Mouse (Mus musculus) MEL (cell line): Measurements from ENCODE around the gene Araf. TPM values are rescaled to one million over a fixed set of nuclear protein-coding genes. Genes with fewer than 3 reads are reported as not detected.

ENCODE experiments used
- DNase-seq: peaks from one replicate; pipeline ENCODE4 v3.0.0; 2011; ENCODE audit warnings: low read depth, low spot score
- H3K27ac ChIP-seq: 2 replicates; pipeline ENCODE4 v1.5.1; 2012; ENCODE audit warnings: low read depth, mild to moderate bottlenecking, control low read depth, low read length, moderate library complexity; ENCODE audit not compliant: control insufficient read depth
- H3K27me3 ChIP-seq, 2 experiments: fragments of 150-350 bp in 1 of 2; sonication (generic) in 1 of 2; 2 replicates each; pipeline ENCODE4 v1.6.1; 2012; ENCODE audit warnings: low read length in 2 of 2, mild to moderate bottlenecking in 2 of 2, improper control_type of control experiment in 1 of 2, moderate library complexity in 1 of 2; ENCODE audit not compliant: insufficient read depth in 2 of 2, control insufficient read depth in 1 of 2
- H3K36me3 ChIP-seq, 2 experiments: 2 replicates each; pipeline ENCODE4 v1.6.1; 2012 to 2014; ENCODE audit warnings: low read length in 2 of 2, improper control_type of control experiment in 1 of 2, inconsistent platforms in 1 of 2, mild to moderate bottlenecking in 1 of 2; ENCODE audit not compliant: insufficient read depth in 2 of 2, control insufficient read depth in 1 of 2
- H3K4me1 ChIP-seq, 2 experiments: fragments of 150-350 bp in 1 of 2; sonication (generic) in 1 of 2; 2 replicates each; pipeline ENCODE4 v1.6.1; 2012; ENCODE audit warnings: low read length in 2 of 2, improper control_type of control experiment in 1 of 2, mild to moderate bottlenecking in 1 of 2; ENCODE audit not compliant: insufficient read depth in 2 of 2, control insufficient read depth in 1 of 2
- H3K4me3 ChIP-seq, 2 experiments: fragments of 150-350 bp in 1 of 2; sonication (generic) in 1 of 2; 2 replicates each; pipeline ENCODE4 v1.5.1; 2012; ENCODE audit warnings: low read depth in 2 of 2, low read length in 2 of 2, mild to moderate bottlenecking in 2 of 2, moderate library complexity in 2 of 2, control low read depth in 1 of 2, improper control_type of control experiment in 1 of 2; ENCODE audit not compliant: control insufficient read depth in 1 of 2, insufficient read depth in 1 of 2
- H3K79me2 ChIP-seq: 2 replicates; pipeline ENCODE4 v1.6.1; 2012; ENCODE audit warnings: mild to moderate bottlenecking, low read length, moderate library complexity; ENCODE audit not compliant: control insufficient read depth, poor library complexity, insufficient read depth
- H3K9ac ChIP-seq: 2 replicates; pipeline ENCODE4 v1.6.1; 2012; ENCODE audit warnings: low read depth, mild to moderate bottlenecking, control low read depth, low read length, moderate library complexity; ENCODE audit not compliant: control insufficient read depth, poor library complexity, severe bottlenecking
- H3K9me3 ChIP-seq: fragments of 150-350 bp; sonication (generic); replicated peaks from 2 replicates; pipeline ENCODE4 v1.6.1; 2012; ENCODE audit warnings: mild to moderate bottlenecking, low read length, improper control_type of control experiment, moderate library complexity; ENCODE audit not compliant: insufficient read depth
- CHD1 ChIP-seq: IDR thresholded peaks from 2 replicates; pipeline ENCODE4 v1.6.1; 2012; ENCODE audit warnings: low read depth, mild to moderate bottlenecking, inconsistent platforms, low read length, improper control_type of control experiment
- CHD2 ChIP-seq: IDR thresholded peaks from 2 replicates; pipeline ENCODE4 v1.6.1; 2011; ENCODE audit warnings: low read length, improper control_type of control experiment
- CTCF ChIP-seq, 3 experiments: IDR thresholded peaks in 2 of 3; conservative IDR thresholded peaks in 1 of 3; 2 replicates each; pipeline ENCODE4 v1.5.1; 2011 to 2012; ENCODE audit warnings: low read length in 3 of 3, low read depth in 2 of 3, mild to moderate bottlenecking in 2 of 3, improper control_type of control experiment in 1 of 3, inconsistent platforms in 1 of 3, mixed read lengths in 1 of 3, moderate library complexity in 1 of 3; ENCODE audit not compliant: control insufficient read depth in 1 of 3, insufficient read depth in 1 of 3, poor library complexity in 1 of 3, severe bottlenecking in 1 of 3
- ETS1 ChIP-seq: IDR thresholded peaks from 2 replicates; pipeline ENCODE4 v1.6.1; 2012; ENCODE audit warnings: low read depth, mild to moderate bottlenecking, inconsistent platforms, low read length, improper control_type of control experiment, moderate library complexity
- HCFC1 ChIP-seq: IDR thresholded peaks from 2 replicates; pipeline ENCODE4 v1.6.1; 2012; ENCODE audit warnings: low read depth, mild to moderate bottlenecking, inconsistent platforms, low read length, improper control_type of control experiment, moderate library complexity
- JUND ChIP-seq: IDR thresholded peaks from 2 replicates; pipeline ENCODE4 v1.6.1; 2011; ENCODE audit warnings: low read depth, mild to moderate bottlenecking, improper control_type of control experiment, low read length
- MAFK ChIP-seq: IDR thresholded peaks from 2 replicates; pipeline ENCODE4 v1.6.1; 2011; ENCODE audit warnings: low read depth, mild to moderate bottlenecking, low read length, improper control_type of control experiment, borderline replicate concordance
- MAX ChIP-seq: IDR thresholded peaks from 2 replicates; pipeline ENCODE4 v1.6.1; 2011; ENCODE audit warnings: low read length, improper control_type of control experiment
- MAZ ChIP-seq: IDR thresholded peaks from 2 replicates; pipeline ENCODE4 v1.6.1; 2012; ENCODE audit warnings: low read depth, mild to moderate bottlenecking, inconsistent platforms, low read length, improper control_type of control experiment
- MYB ChIP-seq: IDR thresholded peaks from 2 replicates; pipeline ENCODE4 v1.6.1; 2011; ENCODE audit warnings: mild to moderate bottlenecking, low read depth, low read length, improper control_type of control experiment
- MYC ChIP-seq: IDR thresholded peaks from 2 replicates; pipeline ENCODE4 v1.6.1; 2011; ENCODE audit warnings: low read depth, mild to moderate bottlenecking, low read length, improper control_type of control experiment, moderate library complexity
- POLR2A ChIP-seq, 2 experiments: IDR thresholded peaks; 2 replicates each; pipeline ENCODE4 v1.6.1; 2011 to 2012; ENCODE audit warnings: low read length in 2 of 2, mild to moderate bottlenecking in 2 of 2, control low read depth in 1 of 2, improper control_type of control experiment in 1 of 2, low read depth in 1 of 2, moderate library complexity in 1 of 2; ENCODE audit not compliant: control insufficient read depth in 1 of 2, insufficient read depth in 1 of 2, poor library complexity in 1 of 2
- POLR2AphosphoS2 ChIP-seq: IDR thresholded peaks from 2 replicates; pipeline ENCODE4 v1.6.1; 2011; ENCODE audit warnings: low read length, improper control_type of control experiment
- POLR2AphosphoS5 ChIP-seq: IDR thresholded peaks from 2 replicates; pipeline ENCODE4 v1.6.1; 2012; ENCODE audit warnings: low read depth, borderline replicate concordance, mild to moderate bottlenecking, inconsistent platforms, low read length, moderate library complexity, mixed read lengths
- RAD21 ChIP-seq: IDR thresholded peaks from 2 replicates; pipeline ENCODE4 v1.6.1; 2011; ENCODE audit warnings: mild to moderate bottlenecking, low read depth, low read length, improper control_type of control experiment
- SIN3A ChIP-seq: IDR thresholded peaks from 2 replicates; pipeline ENCODE4 v1.6.1; 2012; ENCODE audit warnings: low read length, improper control_type of control experiment, inconsistent platforms
- TAL1 ChIP-seq: IDR thresholded peaks from 2 replicates; pipeline ENCODE4 v1.6.1; 2012; ENCODE audit warnings: mild to moderate bottlenecking, inconsistent platforms, low read length, moderate library complexity, mixed read lengths
- TBP ChIP-seq: IDR thresholded peaks from 2 replicates; pipeline ENCODE4 v1.8.0; 2011; ENCODE audit warnings: low read depth, low read length, improper control_type of control experiment
- TCF12 ChIP-seq: IDR thresholded peaks from 2 replicates; pipeline ENCODE4 v1.6.1; 2014; ENCODE audit warnings: low read depth, mild to moderate bottlenecking, inconsistent platforms, low read length, improper control_type of control experiment, moderate library complexity
- UBTF ChIP-seq: IDR thresholded peaks from 2 replicates; pipeline ENCODE4 v1.6.1; 2012; ENCODE audit warnings: low read depth, mild to moderate bottlenecking, inconsistent platforms, low read length, improper control_type of control experiment, moderate library complexity, borderline replicate concordance; ENCODE audit not compliant: insufficient read depth
- ZC3H11A ChIP-seq: IDR thresholded peaks from 2 replicates; pipeline ENCODE4 v1.6.1; 2012; ENCODE audit warnings: low read depth, mild to moderate bottlenecking, inconsistent platforms, low read length, improper control_type of control experiment
- ZKSCAN1 ChIP-seq: IDR thresholded peaks from 2 replicates; pipeline ENCODE4 v1.6.1; 2012; ENCODE audit warnings: low read depth, mild to moderate bottlenecking, inconsistent platforms, low read length, improper control_type of control experiment, moderate library complexity
- ZMIZ1 ChIP-seq: IDR thresholded peaks from 2 replicates; pipeline ENCODE4 v1.6.1; 2012; ENCODE audit warnings: low read depth, mild to moderate bottlenecking, inconsistent platforms, low read length, improper control_type of control experiment, moderate library complexity
- polyA plus RNA-seq, 2 experiments: library from polyadenylated mRNA; stranded (reverse) in 1 of 2; unstranded in 1 of 2; fragments of >175 nt in 1 of 2; fragments of >200 nt in 1 of 2; gene quantifications; 2 replicates each; pipeline versions ENCODE4 v1.2.1 to v1.2.4; 2012; ENCODE audit warnings: low replicate concordance in 2 of 2, low read depth in 1 of 2; ENCODE audit not compliant: insufficient read length in 2 of 2, insufficient read depth in 1 of 2, missing spikeins in 1 of 2
- total RNA-seq: library from RNA; depleted of rRNA; stranded (reverse); fragments of 300-350 nt; gene quantifications from 2 replicates; pipeline ENCODE4 v1.2.3, GENCODE M21; 2012

Araf gene
- total and polyA plus RNA-seq, 3 experiments: 115 to 236 (median 174) TPM

DNA sequence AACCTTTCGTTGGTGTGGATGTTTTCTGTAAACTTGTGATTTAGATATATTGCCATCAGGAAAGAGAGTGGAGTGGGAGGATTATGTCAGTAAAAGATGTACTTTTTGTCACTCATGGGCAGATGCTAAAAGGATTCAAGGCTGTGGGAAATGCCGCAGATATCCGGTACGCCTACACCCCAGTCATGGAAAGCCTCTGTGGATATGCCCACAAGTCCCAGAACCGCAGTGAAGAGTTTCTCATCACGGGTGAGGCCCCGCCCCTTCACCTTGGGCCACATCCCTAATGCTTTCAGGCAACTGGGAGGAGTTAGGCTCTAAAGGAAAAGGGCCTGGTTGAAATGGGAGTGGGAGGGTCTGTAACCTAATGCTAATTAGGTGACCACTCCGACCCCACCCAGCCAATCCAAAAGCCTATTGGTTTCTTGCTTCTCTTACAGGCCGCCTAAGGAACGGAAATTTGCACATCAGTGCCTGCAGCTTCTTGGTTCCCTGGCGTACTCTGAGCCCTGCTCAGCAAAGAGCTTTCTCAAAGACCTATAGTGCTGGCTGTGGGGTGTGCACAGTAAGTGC is 75.4 kb downstream of the Araf start:
- H3K36me3 ChIP-seq: no peaks in the 10 kb centered on the region
- H3K79me2 ChIP-seq: no peaks in the 10 kb centered on the region
- no peaks in the 10 kb centered on the region for H3K27me3 ChIP-seq
- TF ChIP-seq CHD1 (no peak), ZC3H11A (no peak), CTCF (IDR thresholded peaks at IDR 0.05 in 2 of 3, conservative IDR thresholded peaks at IDR 0.05 in 1 of 3; ENCODE audit: control insufficient read depth in 1 of 3, insufficient read depth in 1 of 3, low read depth in 2 of 3, low read length in 3 of 3, poor library complexity in 1 of 3, severe bottlenecking in 1 of 3) (no peak), POLR2AphosphoS5 (no peak), POLR2A (IDR thresholded peaks at IDR 0.05; ENCODE audit: control insufficient read depth in 1 of 2, insufficient read depth in 1 of 2, low read depth in 1 of 2, low read length in 2 of 2, poor library complexity in 1 of 2) (no peak), TCF12 (no peak), CHD2 (no peak), SIN3A (no peak), MYC (no peak), MAFK (no peak), TBP (no peak), RAD21 (no peak)
- no peaks in the 10 kb centered on the region for H3K9me3 ChIP-seq
- no peaks in the 10 kb centered on the region; a peak in 1 of 4 replicates for H3K4me1 ChIP-seq
- no peak overlapping the region for H3K27ac ChIP-seq
- no peak overlapping the region for H3K4me3 ChIP-seq
- no peak for DNase-seq
- H3K9ac ChIP-seq: no peak overlapping the region

DNA sequence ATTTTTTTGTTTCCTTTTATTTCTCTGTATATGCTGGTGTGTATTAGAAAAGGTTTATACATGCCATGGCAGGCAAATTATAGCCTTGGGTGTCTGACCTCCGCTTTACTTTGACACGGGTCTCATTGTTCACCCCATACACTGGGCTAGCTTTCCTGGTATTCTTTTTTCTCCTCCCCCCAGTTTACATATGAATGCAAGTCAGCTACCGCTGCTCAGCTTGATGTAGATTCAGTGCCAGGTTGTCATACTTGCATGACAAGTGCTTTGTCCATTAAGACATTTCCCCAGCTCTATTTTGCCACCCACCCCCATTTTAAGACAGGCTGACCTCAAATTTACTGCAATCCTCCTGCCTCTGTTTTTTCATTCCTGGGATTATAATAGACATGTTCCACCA is 77.6 kb downstream of the Araf start:
- DNase-seq: no peak
- H3K27ac ChIP-seq: no peak overlapping the region
- H3K9ac ChIP-seq: no peak overlapping the region
- no peak overlapping the region for H3K4me3 ChIP-seq
- H3K36me3 ChIP-seq: no peaks in the 10 kb centered on the region
- TF ChIP-seq ETS1 (no peak), MAZ (no peak), MAFK (no peak), TBP (no peak), MYB (no peak), ZKSCAN1 (no peak), HCFC1 (no peak), JUND (no peak), TAL1 (no peak), CHD1 (no peak), CTCF (IDR thresholded peaks at IDR 0.05 in 2 of 3, conservative IDR thresholded peaks at IDR 0.05 in 1 of 3; ENCODE audit: control insufficient read depth in 1 of 3, insufficient read depth in 1 of 3, low read depth in 2 of 3, low read length in 3 of 3, poor library complexity in 1 of 3, severe bottlenecking in 1 of 3) (no peak), UBTF (no peak), POLR2AphosphoS2 (no peak), ZC3H11A (no peak), MAX (no peak), POLR2A (IDR thresholded peaks at IDR 0.05; ENCODE audit: control insufficient read depth in 1 of 2, insufficient read depth in 1 of 2, low read depth in 1 of 2, low read length in 2 of 2, poor library complexity in 1 of 2) (no peak), ZMIZ1 (no peak)
- TF ChIP-seq, all 39 proteins: peak for 0
- H3K9me3 ChIP-seq: no peaks in the 10 kb centered on the region
- H3K79me2 ChIP-seq: no peaks in the 10 kb centered on the region
- H3K4me1 ChIP-seq: no peaks in the 10 kb centered on the region
- peaks cover 2 to 3% of the 10 kb centered on the region in 2 experiments; a peak in 3 of 4 replicates for H3K27me3 ChIP-seq
